In genomic region chr6:54254759-54255158, GRCm38 (mm10) we compare ENCODE assay signal across 9 mouse cellular contexts.
DNase-seq lines count a peak whose midpoint lies in the region; ATAC-seq and TF ChIP-seq lines count a peak whose summit lies in the region.
"Had no signal": no experiment of that assay in that cellular context is flagged by ENCODE, and none has a peak within 500 bp of the region (broad histone marks: within the 10 kb centered on the region; RNA-seq: fewer than 3 reads in every experiment).

No protein-coding gene starts in this region.

- no peaks in the 10 kb centered on the region for H3K9me3 ChIP-seq in limb, embryonic 10.5 days (replicated peaks)
- H3K9me3 ChIP-seq: limb, embryonic 12.5 days had no signal

- DNase-seq in cerebellum, adult 9-11 months = peak; percentile 43
- no peak for DNase-seq in cerebellum, adult 11 months
- no peak for DNase-seq in left cerebral cortex, adult 2 months (ENCODE audit: extremely low spot score in 1 of 2, low spot score in 2 of 2)
- DNase-seq in left cerebral cortex, adult 8-10 months (ENCODE audit: low spot score in 2 of 2) = no peak
- peak; percentile 66 for DNase-seq in ZHBTc4 (ENCODE audit: low read depth, low spot score)
- no peak for DNase-seq in limb, embryonic 10.5 days (ENCODE audit: low spot score)
- no peak for DNase-seq in gastrocnemius, postnatal 25 days

- no peaks in the 10 kb centered on the region for H3K27me3 ChIP-seq in limb, embryonic 10.5 days (ENCODE audit: low read depth, poor library complexity, severe bottlenecking)
- H3K27me3 ChIP-seq: limb, embryonic 12.5 days had no signal

- H3K36me3 ChIP-seq in limb, embryonic 10.5 days = no peaks in the 10 kb centered on the region
- H3K36me3 ChIP-seq: limb, embryonic 12.5 days had no signal

- H3K27ac ChIP-seq in left cerebral cortex, adult 2 months = no peak overlapping the region
- peak overlapping the region; percentile 61 for H3K27ac ChIP-seq in limb, embryonic 10.5 days
- H3K27ac ChIP-seq: limb, embryonic 12.5 days had no signal

- no peak overlapping the region for H3K4me3 ChIP-seq in left cerebral cortex, adult 2 months
- H3K4me3 ChIP-seq in limb, embryonic 10.5 days = no peak overlapping the region
- H3K4me3 ChIP-seq: limb, embryonic 12.5 days had no signal

- H3K4me1 ChIP-seq in limb, embryonic 10.5 days = peaks cover 67% of the 10 kb centered on the region

- no peak for ATAC-seq in inflammation-experienced regulatory T-cells, adult 6 months

- WGBS in limb, embryonic 10.5 days = 70% methylated on average over 6 of the region's 6 CpGs

- intact Hi-C loops in left cerebral cortex, adult 2 months (cut with DNase I) = loop anchor here (5.0 kb wide), 1 partner anchor 73 kb away; the partner anchor contains the start of gene Prr15

- TF ChIP-seq CTCF in left cerebral cortex, adult 2 months (IDR thresholded peaks at IDR 0.05) = peak; percentile 58

Comparison
In these comparisons a context has a peak if more than half of its experiments do, and no peak if none do; other contexts are left out.
1. DNase-seq: peak in cerebellum, adult 9-11 months (single experiment) and ZHBTc4 (single experiment); none in cerebellum, adult 11 months (single experiment), left cerebral cortex, adult 2 months (0 of 2), left cerebral cortex, adult 8-10 months (0 of 2), limb, embryonic 10.5 days (single experiment) and gastrocnemius, postnatal 25 days (single experiment).